Mouse (Mus musculus) frontal cortex, adult 2 months (tissue): ENCODE measurements around the gene Atp2b2. TPM values are rescaled to one million over a fixed set of nuclear protein-coding genes. Genes with fewer than 3 reads are reported as not detected.

ENCODE experiments used
- DNase-seq, 2 experiments: peaks; one replicate each; pipeline ENCODE4 v3.0.0; 2022; ENCODE audit warnings: low spot score in 1 of 2; ENCODE audit errors: extremely low spot score in 1 of 2
- polyA plus RNA-seq: library from polyadenylated mRNA; depleted of rRNA; stranded (reverse); fragments of >200 nt; gene quantifications from 2 replicates; pipeline ENCODE4 v1.2.3, GENCODE M21; 2012

Gene Atp2b2
- polyA plus RNA-seq, 1 experiment = 169 TPM

GRCm38 (mm10) chr6:113957232-113957940, 85.0 kb downstream of the Atp2b2 start:
- peak in 1 of 2 experiments; percentile 64 for DNase-seq

- DNase-seq = no peak
These were observed 94.9 kb downstream of the Atp2b2 start for GRCm38 (mm10) chr6:113947515-113947914.

- DNase-seq = no peak
These were observed 100.1 kb downstream of the Atp2b2 start for GRCm38 (mm10) chr6:113942355-113942754.

DNA sequence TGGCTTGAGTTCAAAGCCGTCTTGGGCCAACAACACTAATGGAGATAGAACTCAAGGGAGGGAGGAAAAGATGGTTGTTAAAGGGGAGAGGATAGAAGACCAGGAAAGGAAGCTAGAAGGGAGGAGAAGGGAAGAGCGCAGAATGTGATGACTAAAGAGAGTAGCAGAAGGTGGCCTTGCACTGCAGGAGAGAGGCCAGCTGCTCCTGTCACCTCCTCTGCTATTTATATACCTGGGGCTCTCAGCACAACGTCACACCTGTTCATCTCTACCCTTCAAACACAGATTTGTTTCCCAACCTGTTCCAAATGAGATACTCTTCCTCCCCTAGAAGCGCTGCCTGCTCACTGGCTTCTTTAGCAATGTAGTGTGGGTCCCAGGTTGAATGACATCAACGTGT, 101.1 kb downstream of the Atp2b2 start:
- no peak for DNase-seq

DNA sequence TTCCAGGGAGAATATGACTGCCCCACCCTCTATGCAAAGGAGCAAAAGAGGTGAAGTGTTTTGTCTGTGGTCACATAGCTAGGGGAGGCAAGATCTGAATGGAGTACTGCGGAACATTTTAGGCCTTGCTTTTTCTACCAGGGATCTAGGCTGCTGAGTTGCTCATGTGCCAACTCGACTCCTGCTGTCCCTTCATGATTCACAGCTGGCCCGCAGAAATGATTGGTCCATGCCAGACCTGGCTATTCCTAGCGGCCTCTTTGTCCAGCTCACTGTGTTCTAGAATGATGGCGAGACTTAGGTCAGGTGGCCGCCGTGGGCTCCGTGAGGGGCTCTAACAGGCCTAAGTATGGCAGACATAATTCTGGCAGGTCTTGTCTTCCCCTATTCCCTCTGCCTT, 103.0 kb downstream of the Atp2b2 start:
- DNase-seq = no peak

GRCm38 (mm10) chr6:113936811-113937508, 105.5 kb downstream of the Atp2b2 start:
- DNase-seq = no peak

- peak in 1 of 2 experiments; percentile 66 for DNase-seq
These were observed 106.3 kb downstream of the Atp2b2 start for GRCm38 (mm10) chr6:113936111-113936510.

DNA sequence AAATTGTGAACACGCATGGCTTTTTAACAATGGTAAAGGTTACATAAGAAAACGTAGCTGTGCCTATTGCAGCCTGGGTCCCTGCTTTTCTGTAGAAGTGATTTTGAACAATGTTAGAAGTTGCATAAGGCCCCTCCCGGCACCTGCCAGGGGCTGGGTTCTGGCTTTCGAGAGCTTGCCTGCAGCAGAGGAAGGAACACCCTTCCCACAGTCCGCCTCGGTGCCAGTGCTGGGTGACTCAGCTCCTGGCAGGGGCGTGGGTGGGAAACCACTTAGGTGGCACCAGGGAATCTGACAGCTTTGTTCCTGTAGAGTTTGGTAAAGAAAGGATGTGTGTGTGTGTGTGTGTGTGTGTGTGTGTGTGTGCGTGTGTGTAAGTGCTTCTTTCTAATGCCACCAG, 107.7 kb downstream of the Atp2b2 start:
- peak; percentile 95 to 97 for DNase-seq

DNA sequence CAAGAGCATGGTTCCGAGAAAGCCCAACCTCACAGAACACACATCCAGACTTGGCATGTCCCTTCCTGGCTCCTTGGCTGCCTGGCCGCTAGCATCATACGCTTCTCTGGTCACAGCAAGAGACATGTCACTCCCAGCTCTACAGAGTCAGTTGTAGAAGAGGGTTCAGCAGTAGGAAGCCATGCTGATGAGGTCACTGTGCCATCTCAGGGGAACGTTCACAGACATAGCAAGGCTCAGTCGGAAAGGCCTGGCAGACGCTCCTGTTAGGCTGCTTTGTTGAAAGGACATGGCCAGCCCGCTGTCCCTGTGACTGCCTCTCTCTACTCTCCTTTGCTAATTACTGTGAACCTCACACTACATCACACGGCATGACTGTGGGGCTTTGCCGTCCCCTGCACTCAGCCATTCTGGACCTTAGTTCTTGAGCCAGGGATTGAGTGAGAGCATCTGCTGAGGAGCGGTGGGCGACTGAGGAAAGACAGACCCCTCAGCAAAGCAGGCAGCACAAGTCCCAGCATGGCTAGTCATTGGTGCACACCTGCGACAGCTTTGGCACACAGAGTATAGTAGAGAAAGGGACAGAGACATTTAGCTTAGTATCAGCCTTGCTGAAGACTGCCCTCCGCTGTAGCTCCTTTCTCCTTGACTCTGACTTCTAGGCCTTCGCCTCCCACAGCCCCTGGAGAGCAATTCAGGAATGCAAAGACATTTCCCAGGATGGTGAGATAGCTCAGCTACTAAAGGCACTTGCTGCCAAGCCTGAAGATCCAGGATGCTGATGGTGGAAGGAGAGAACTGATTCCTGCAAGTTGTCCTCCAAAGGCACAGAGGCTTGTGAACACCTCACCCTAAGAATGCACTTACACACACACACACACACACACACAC, 108.9 kb downstream of the Atp2b2 start:
- DNase-seq = no peak

DNA sequence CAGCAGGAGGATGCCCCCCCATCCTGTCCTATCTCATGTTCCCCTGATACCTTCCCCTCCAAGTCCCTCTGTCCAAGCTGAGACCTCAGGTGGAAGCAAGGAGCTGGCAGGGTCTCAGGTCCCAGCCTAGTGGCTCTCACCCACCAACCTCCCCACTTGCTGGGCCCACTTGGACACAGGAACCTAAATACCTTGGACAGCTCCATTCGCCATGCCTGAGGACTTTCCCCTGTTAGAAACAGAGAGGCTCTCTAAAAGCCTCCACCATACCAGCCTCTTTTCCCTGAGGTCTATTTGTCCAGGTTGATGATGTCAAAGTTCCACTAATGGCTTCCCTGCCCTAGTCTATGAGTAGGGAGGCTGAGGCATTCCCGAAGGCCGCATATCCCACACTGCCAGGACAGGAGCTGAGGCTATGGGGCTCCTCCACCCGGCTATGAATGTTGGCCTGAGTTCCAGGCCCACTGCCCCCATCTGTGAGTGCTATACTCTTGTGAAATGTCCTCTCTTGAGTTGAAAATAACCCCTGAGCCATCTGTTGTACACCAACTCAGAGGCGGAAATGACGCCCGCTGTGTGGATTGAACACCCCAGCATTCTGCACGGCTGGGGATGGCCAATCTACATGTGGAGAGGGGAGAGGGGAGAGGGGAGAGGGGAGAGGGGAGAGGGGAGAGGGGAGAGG, 113.1 kb downstream of the Atp2b2 start:
- peak; percentile 61 to 81 for DNase-seq

DNA sequence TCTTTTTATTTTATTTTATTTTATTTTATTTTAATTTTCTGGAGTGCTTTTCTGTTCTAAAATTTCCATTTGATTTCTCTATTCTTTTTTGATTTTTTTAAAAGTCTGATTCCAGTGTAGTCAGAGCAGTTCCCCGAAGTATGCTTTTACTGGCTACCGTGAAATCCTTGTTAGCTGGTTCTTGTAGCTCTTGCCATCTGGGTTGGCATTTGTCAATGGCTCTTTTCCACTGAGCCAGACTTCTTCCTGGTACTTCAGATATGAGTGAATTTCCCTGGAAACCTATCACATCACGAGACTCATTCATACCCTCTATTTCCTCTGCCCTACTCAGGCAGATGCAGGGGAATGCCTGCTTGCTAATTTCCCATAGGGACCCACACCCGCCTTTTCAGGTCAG, 119.2 kb downstream of the Atp2b2 start:
- DNase-seq = no peak

- no peak for DNase-seq
These were observed 121.9 kb downstream of the Atp2b2 start for GRCm38 (mm10) chr6:113920466-113920865.

GRCm38 (mm10) chr6:113912753-113913152, 129.7 kb downstream of the Atp2b2 start:
- peak in 1 of 2 experiments; percentile 45 for DNase-seq

DNA sequence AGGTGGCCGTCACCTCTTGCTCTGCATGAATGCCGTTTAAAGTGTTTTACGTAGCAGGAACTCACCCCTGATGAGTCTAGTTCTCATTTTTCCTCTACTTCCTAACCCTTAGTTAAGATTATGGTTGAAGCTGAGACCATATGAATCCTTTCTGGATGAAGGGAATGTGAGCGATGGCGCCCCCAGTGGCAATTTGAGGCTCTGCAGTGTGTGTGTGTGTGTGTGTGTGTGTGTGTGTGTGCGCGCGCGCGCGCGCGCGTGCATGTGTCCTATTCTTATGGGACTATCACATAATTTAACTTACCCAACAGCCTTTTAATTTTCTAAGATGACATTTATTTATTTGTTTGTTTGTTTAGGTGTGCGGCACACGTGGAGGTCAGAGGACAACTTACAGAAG, 131.3 kb downstream of the Atp2b2 start:
- DNase-seq = no peak

GRCm38 (mm10) chr6:113910411-113911055, 131.9 kb downstream of the Atp2b2 start:
- DNase-seq = no peak

GRCm38 (mm10) chr6:113909836-113910235, 132.6 kb downstream of the Atp2b2 start:
- no peak for DNase-seq

GRCm38 (mm10) chr6:113908066-113908465, 134.3 kb downstream of the Atp2b2 start:
- DNase-seq = no peak

- no peak for DNase-seq
These were observed 138.0 kb downstream of the Atp2b2 start for GRCm38 (mm10) chr6:113904406-113904805.

- no peak for DNase-seq
These were observed 146.4 kb downstream of the Atp2b2 start for GRCm38 (mm10) chr6:113896023-113896422.

GRCm38 (mm10) chr6:113894008-113894407, 148.4 kb downstream of the Atp2b2 start:
- DNase-seq = no peak
